ENCODE assay signal across 9 mouse cellular contexts in the genomic region with DNA sequence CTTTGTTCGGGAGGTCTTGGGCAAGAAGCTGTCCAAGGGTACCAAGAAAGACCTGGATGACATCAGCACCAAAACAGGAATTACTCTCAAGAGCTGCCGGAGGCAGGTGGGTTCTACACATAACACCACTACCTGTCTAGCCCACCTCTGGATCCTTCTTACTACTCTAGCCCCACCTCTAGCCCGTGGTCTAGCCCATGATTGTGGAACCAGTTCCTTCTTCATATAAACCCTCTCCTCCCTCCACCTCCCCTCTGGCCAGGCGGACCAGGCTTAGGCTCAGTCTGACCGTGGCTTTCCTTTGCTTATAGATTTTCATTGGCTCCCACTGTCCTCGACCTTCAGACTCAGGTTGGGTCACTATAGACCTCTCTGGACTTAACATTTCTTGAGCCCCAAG. TPM values are rescaled to one million over a fixed set of nuclear protein-coding genes. Genes with fewer than 3 reads are reported as not detected.
DNase-seq lines count a peak whose midpoint lies in the region; ATAC-seq and TF ChIP-seq lines count a peak whose summit lies in the region.
"Had no signal": no experiment of that assay in that cellular context is flagged by ENCODE, and none has a peak within 500 bp of the region (broad histone marks: within the 10 kb centered on the region; RNA-seq: fewer than 3 reads in every experiment).

No protein-coding gene starts in this region.

- H3K27ac ChIP-seq in kidney, embryonic 14.5 days (ENCODE audit: low read depth, low read length), result no peak overlapping the region
- H3K27ac ChIP-seq in cortical plate, adult 2 months (ENCODE audit: insufficient read depth, low read length), result no peak overlapping the region
- H3K27ac ChIP-seq in hindbrain, embryonic 14.5 days, result no peak overlapping the region; the same call in 1 of the 2 replicates
- H3K27ac ChIP-seq in midbrain, embryonic 13.5 days, result no peak overlapping the region

- peak overlapping the region; percentile 95 for H3K4me2 ChIP-seq in kidney, embryonic 14.5 days (replicated peaks; ENCODE audit: low read depth, low read length)
- peak overlapping the region; percentile 95 for H3K4me2 ChIP-seq in hindbrain, embryonic 14.5 days (replicated peaks)
- H3K4me2 ChIP-seq in midbrain, embryonic 13.5 days (replicated peaks), result peak overlapping the region; percentile 86

- no peak for ATAC-seq in kidney, embryonic 14.5 days (ENCODE audit: low FRiP score, low TSS enrichment)
- ATAC-seq in hindbrain, embryonic 14.5 days (ENCODE audit: low FRiP score), result no peak
- ATAC-seq in midbrain, embryonic 13.5 days, result no peak
- no peak for ATAC-seq in granulocyte monocyte progenitor cell, adult 5-6 weeks (replicated peaks; ENCODE audit: poor library complexity, severe bottlenecking)

- H3K9ac ChIP-seq in kidney, embryonic 14.5 days (ENCODE audit: low read depth, low read length), result peak overlapping the region; percentile 28; the same call in 1 of the 2 replicates
- H3K9ac ChIP-seq in hindbrain, embryonic 14.5 days, result peak overlapping the region; percentile 82
- H3K9ac ChIP-seq in midbrain, embryonic 13.5 days (replicated peaks), result peak overlapping the region; percentile 85

- no peak for DNase-seq in kidney, adult 8-10 months
- DNase-seq in hindbrain, embryonic 14.5 days (ENCODE audit: low spot score), result no peak
- DNase-seq in spleen, postnatal 36 days (ENCODE audit: low spot score in 2 of 2), result no peak
- DNase-seq in layer of hippocampus, adult 8-10 months (ENCODE audit: low spot score in 2 of 2), result no peak

- no peaks in the 10 kb centered on the region for H3K27me3 ChIP-seq in kidney, embryonic 14.5 days (ENCODE audit: control insufficient read depth, insufficient read depth, low read length)
- no peaks in the 10 kb centered on the region for H3K27me3 ChIP-seq in hindbrain, embryonic 14.5 days (ENCODE audit: control insufficient read depth, insufficient read depth, low read length)
- H3K27me3 ChIP-seq in midbrain, embryonic 13.5 days, result peaks cover 15% of the 10 kb centered on the region

- 0 out of 2 replicates have a peak, but pooled peaks cover 9% of the 10 kb centered on the region for H3K4me1 ChIP-seq in kidney, embryonic 14.5 days (ENCODE audit: control insufficient read depth, insufficient read depth, low read length)
- peaks cover 6% of the 10 kb centered on the region for H3K4me1 ChIP-seq in cortical plate, adult 2 months (ENCODE audit: control insufficient read depth, insufficient read depth, low read length)
- H3K4me1 ChIP-seq in hindbrain, embryonic 14.5 days (replicated peaks; ENCODE audit: control insufficient read depth, insufficient read depth, low read length), result peaks cover 32% of the 10 kb centered on the region
- peaks cover 50% of the 10 kb centered on the region for H3K4me1 ChIP-seq in midbrain, embryonic 13.5 days (replicated peaks)

- no peaks in the 10 kb centered on the region for H3K9me3 ChIP-seq in kidney, embryonic 14.5 days (ENCODE audit: control insufficient read depth, low read length)
- H3K9me3 ChIP-seq in hindbrain, embryonic 14.5 days (ENCODE audit: control insufficient read depth, low read length), result no peaks in the 10 kb centered on the region
- no peaks in the 10 kb centered on the region for H3K9me3 ChIP-seq in midbrain, embryonic 13.5 days

- peak overlapping the region; percentile 66 for H3K4me3 ChIP-seq in kidney, embryonic 14.5 days (ENCODE audit: low read length)
- peak overlapping the region; percentile 80; the same call in 1 of the 2 replicates for H3K4me3 ChIP-seq in cortical plate, adult 2 months (ENCODE audit: insufficient read depth, low read length)
- H3K4me3 ChIP-seq in hindbrain, embryonic 14.5 days (replicated peaks; ENCODE audit: low read length), result peak overlapping the region; percentile 69
- H3K4me3 ChIP-seq in midbrain, embryonic 13.5 days (replicated peaks), result peak overlapping the region; percentile 77

- TF ChIP-seq CTCF in cortical plate, adult 2 months (IDR thresholded peaks at IDR 0.05; ENCODE audit: extremely low read depth, insufficient read depth, low read length), result no peak

- no peak for TF ChIP-seq POLR2A in cortical plate, adult 2 months (IDR thresholded peaks at IDR 0.05; ENCODE audit: extremely low read depth, insufficient read depth, low read length)

- WGBS in kidney, embryonic 14.5 days, result 91% methylated on average over 6 of the region's 6 CpGs
- 86% methylated on average over 6 of the region's 6 CpGs for WGBS in hindbrain, embryonic 14.5 days
- 85% methylated on average over 6 of the region's 6 CpGs for WGBS in midbrain, embryonic 13.5 days

- peaks cover 43% of the 10 kb centered on the region for H3K36me3 ChIP-seq in kidney, embryonic 14.5 days (ENCODE audit: control insufficient read depth, insufficient read depth, low read length)
- H3K36me3 ChIP-seq in hindbrain, embryonic 14.5 days (replicated peaks; ENCODE audit: control insufficient read depth, insufficient read depth), result peaks cover 42% of the 10 kb centered on the region
- peaks cover 36% of the 10 kb centered on the region for H3K36me3 ChIP-seq in midbrain, embryonic 13.5 days

RNA-seq across cellular contexts. Expression of gene Fibp, which starts 1.0 kb away (rescaled TPM):
- 122 and 125 TPM in 2 replicates for polyA plus RNA-seq in kidney, embryonic 14.5 days (2014; fragmentation: Nextera tagmentation; extraction: Ambion mirVana)
- polyA plus RNA-seq in cortical plate, adult 2 months (2012; rRNA removed), result 129 and 131 TPM in 2 replicates
- polyA plus RNA-seq in hindbrain, embryonic 14.5 days (2014; fragmentation: Nextera tagmentation; extraction: Ambion mirVana), result 145 and 151 TPM in 2 replicates
- 183 and 192 TPM in 2 replicates for polyA plus RNA-seq in midbrain, embryonic 13.5 days (2015; fragmentation: Nextera tagmentation; extraction: Ambion mirVana)
- 33.6 and 94.2 TPM in 2 replicates for total RNA-seq in granulocyte monocyte progenitor cell, adult 5-6 weeks (2014; fragmentation: Nextera tagmentation)
- total RNA-seq in granulocyte monocyte progenitor cell, adult 5-6 weeks (2017), result 112 and 122 TPM in 2 replicates
- 100 to 1,000 TPM in 1 of 4 experiments, 10 to 100 TPM in 3; 93.5 to 109 (median 96.4) TPM for total RNA-seq in layer of hippocampus, adult 8-10 months (2022)

RNA-seq across cellular contexts. Expression of gene Ccdc85b, which starts 3.7 kb away (rescaled TPM):
- polyA plus RNA-seq in kidney, embryonic 14.5 days (2014; fragmentation: Nextera tagmentation; extraction: Ambion mirVana), result 8.5 and 11.3 TPM in 2 replicates
- polyA plus RNA-seq in cortical plate, adult 2 months (2012; rRNA removed), result 23.8 and 24.5 TPM in 2 replicates
- polyA plus RNA-seq in hindbrain, embryonic 14.5 days (2014; fragmentation: Nextera tagmentation; extraction: Ambion mirVana), result 10.4 and 10.9 TPM in 2 replicates
- 6.9 and 9.7 TPM in 2 replicates for polyA plus RNA-seq in midbrain, embryonic 13.5 days (2015; fragmentation: Nextera tagmentation; extraction: Ambion mirVana)
- 0.68 and 1.9 TPM in 2 replicates for total RNA-seq in granulocyte monocyte progenitor cell, adult 5-6 weeks (2014; fragmentation: Nextera tagmentation)
- total RNA-seq in granulocyte monocyte progenitor cell, adult 5-6 weeks (2017), result 2.5 and 4.1 TPM in 2 replicates
- 10 to 100 TPM; 31.7 to 33.1 (median 32.4) TPM for total RNA-seq in layer of hippocampus, adult 8-10 months (2022)

RNA-seq across cellular contexts. Expression of gene Ctsw, which starts 6.9 kb away (rescaled TPM):
- polyA plus RNA-seq in kidney, embryonic 14.5 days (2014; fragmentation: Nextera tagmentation; extraction: Ambion mirVana), result 0.54 TPM in 2 replicates
- polyA plus RNA-seq in cortical plate, adult 2 months (2012; rRNA removed), result 0.27 and 0.53 TPM in 2 replicates
- polyA plus RNA-seq in hindbrain, embryonic 14.5 days (2014; fragmentation: Nextera tagmentation; extraction: Ambion mirVana), result 4.2 and 5.4 TPM in 2 replicates
- polyA plus RNA-seq in midbrain, embryonic 13.5 days (2015; fragmentation: Nextera tagmentation; extraction: Ambion mirVana), result 5.2 and 5.7 TPM in 2 replicates
- total RNA-seq in granulocyte monocyte progenitor cell, adult 5-6 weeks (2014; fragmentation: Nextera tagmentation), result 1.1 TPM in 1 of 2 replicates, not detected in the other
- total RNA-seq in granulocyte monocyte progenitor cell, adult 5-6 weeks (2017), result not detected in 2 replicates
- total RNA-seq in layer of hippocampus, adult 8-10 months (2022), result under 1 TPM in 3 of 4 experiments, not detected in 1; 0.29 to 0.81 (median 0.77) TPM

RNA-seq across cellular contexts. Expression of gene Efemp2, which starts 12.3 kb away (rescaled TPM):
- polyA plus RNA-seq in kidney, embryonic 14.5 days (2014; fragmentation: Nextera tagmentation; extraction: Ambion mirVana), result 109 and 139 TPM in 2 replicates
- 24.5 and 27.1 TPM in 2 replicates for polyA plus RNA-seq in cortical plate, adult 2 months (2012; rRNA removed)
- polyA plus RNA-seq in hindbrain, embryonic 14.5 days (2014; fragmentation: Nextera tagmentation; extraction: Ambion mirVana), result 37.8 and 41.1 TPM in 2 replicates
- 31.8 and 33.4 TPM in 2 replicates for polyA plus RNA-seq in midbrain, embryonic 13.5 days (2015; fragmentation: Nextera tagmentation; extraction: Ambion mirVana)
- not detected in 2 replicates for total RNA-seq in granulocyte monocyte progenitor cell, adult 5-6 weeks (2014; fragmentation: Nextera tagmentation)
- 1.6 TPM in 1 of 2 replicates, not detected in the other for total RNA-seq in granulocyte monocyte progenitor cell, adult 5-6 weeks (2017)
- total RNA-seq in layer of hippocampus, adult 8-10 months (2022), result 10 to 100 TPM; 14.4 to 23.9 (median 22.1) TPM

RNA-seq across cellular contexts. Expression of gene Fosl1, which starts 14.1 kb away (rescaled TPM):
- polyA plus RNA-seq in kidney, embryonic 14.5 days (2014; fragmentation: Nextera tagmentation; extraction: Ambion mirVana), result not detected in 2 replicates
- 0.21 TPM in 1 of 2 replicates, not detected in the other for polyA plus RNA-seq in cortical plate, adult 2 months (2012; rRNA removed)
- polyA plus RNA-seq in hindbrain, embryonic 14.5 days (2014; fragmentation: Nextera tagmentation; extraction: Ambion mirVana), result not detected in 2 replicates
- polyA plus RNA-seq in midbrain, embryonic 13.5 days (2015; fragmentation: Nextera tagmentation; extraction: Ambion mirVana), result not detected in 2 replicates
- total RNA-seq in granulocyte monocyte progenitor cell, adult 5-6 weeks (2014; fragmentation: Nextera tagmentation), result 0.32 TPM in 1 of 2 replicates, not detected in the other
- total RNA-seq in granulocyte monocyte progenitor cell, adult 5-6 weeks (2017), result 0.57 TPM in 1 of 2 replicates, not detected in the other
- under 1 TPM; 0.20 to 0.67 (median 0.29) TPM for total RNA-seq in layer of hippocampus, adult 8-10 months (2022)
- total RNA-seq: left cerebral cortex, postnatal 25 days had no signal

Comparison
In these comparisons a context has a peak if more than half of its experiments do, and no peak if none do; other contexts are left out.
1. H3K9ac ChIP-seq: peak in every context shown above with its lines; median percentile 85 in midbrain, embryonic 13.5 days; 82 in hindbrain, embryonic 14.5 days; 28 in kidney, embryonic 14.5 days.